Mouse (Mus musculus) A20 (cell line): ENCODE measurements at regions not wholly inside any gene's neighbourhood (a gene's known extent, or its start where the extent isn't known, plus 50 kb on each side); places are given as distances from the start of the nearest gene placed in this dataset.

Source experiments
- DNase-seq: peaks from one replicate; pipeline ENCODE4 v3.0.0-alpha.2; 2011; ENCODE audit warnings: low read depth, low spot score

- DNase-seq, result no peak
Observed at GRCm38 (mm10) chr5:82142063-82142462, 1122.1 kb downstream of the Adgrl3 start.
